Mouse (Mus musculus) midbrain, embryonic 12.5 days (tissue): Measurements from ENCODE around the gene 1700015F17Rik. TPM values are rescaled to one million over a fixed set of nuclear protein-coding genes. Genes with fewer than 3 reads are reported as not detected.

ENCODE experiments used
- ATAC-seq: fragments of 200-750 bp; cut with Nextera tagmentation; 2 replicates; pipeline ENCODE4 v1.8.0; 2017; ENCODE audit warnings: low read depth, moderate TSS enrichment, moderate library complexity; ENCODE audit not compliant: low FRiP score
- H3K27ac ChIP-seq: fragments of 300-500 bp; sonication (generic); replicated peaks from 2 replicates; pipeline ENCODE4 v1.5.1; 2016; ENCODE audit warnings: mild to moderate bottlenecking
- H3K27me3 ChIP-seq: fragments of 300-500 bp; sonication (generic); 2 replicates; pipeline ENCODE4 v1.6.1; 2016; ENCODE audit warnings: mild to moderate bottlenecking
- H3K36me3 ChIP-seq: fragments of 300-500 bp; sonication (generic); 2 replicates; pipeline ENCODE4 v1.6.1; 2016
- H3K4me1 ChIP-seq: fragments of 300-500 bp; sonication (generic); 2 replicates; pipeline ENCODE4 v1.6.1; 2016
- H3K4me2 ChIP-seq: fragments of 300-500 bp; sonication (generic); replicated peaks from 2 replicates; pipeline ENCODE4 v1.6.1; 2016; ENCODE audit warnings: mild to moderate bottlenecking, moderate library complexity
- H3K4me3 ChIP-seq: fragments of 300-500 bp; sonication (generic); 2 replicates; pipeline ENCODE4 v1.5.1; 2016; ENCODE audit warnings: mild to moderate bottlenecking
- H3K9ac ChIP-seq: fragments of 300-500 bp; sonication (generic); replicated peaks from 2 replicates; pipeline ENCODE4 v1.6.1; 2016; ENCODE audit warnings: mild to moderate bottlenecking, moderate library complexity
- H3K9me3 ChIP-seq: fragments of 300-500 bp; sonication (generic); 2 replicates; pipeline ENCODE4 v1.6.1; 2016; ENCODE audit warnings: mild to moderate bottlenecking
- WGBS: fragments of 180-500 bp; shearing (Covaris S2); methylation state at CpG from one replicate; pipeline ENCODE4 v1.1.7; 2016; 5-methylcytosine and 5-hydroxymethylcytosine counted together
- polyA plus RNA-seq: library from polyadenylated mRNA; unstranded; fragments of >200 nt; fragmentation: Nextera tagmentation; extraction: Ambion mirVana; gene quantifications from 2 replicates; pipeline ENCODE4 v1.2.1, GENCODE M21; 2016

Gene 1700015F17Rik
- polyA plus RNA-seq, 1 experiment from 2014 or later = not detected

- Histone ChIP-seq H3K4me3 (no peak overlapping the region), H3K9me3 (no peaks in the 10 kb centered on the region), H3K27ac (no peak overlapping the region), H3K27me3 (no peaks in the 10 kb centered on the region), H3K4me2 (no peak overlapping the region), H3K36me3 (no peaks in the 10 kb centered on the region), H3K9ac (no peak overlapping the region), H3K4me1 (no peaks in the 10 kb centered on the region)
- ATAC-seq = no peak
- WGBS = 80% methylated on average over 2 of the region's 2 CpGs
Observed at GRCm38 (mm10) chr5:5421439-5421838, 57.5 kb downstream of the 1700015F17Rik start.

- WGBS = 90% methylated on average over 9 of the region's 9 CpGs
- no peak for ATAC-seq
- Histone ChIP-seq H3K9ac (no peak within 1 kb of the TSS), H3K36me3 (no peaks in the 10 kb centered on the region), H3K9me3 (no peaks in the 10 kb centered on the region), H3K4me3 (no peak within 1 kb of the TSS), H3K27me3 (no peaks in the 10 kb centered on the region), H3K4me1 (no peaks in the 10 kb centered on the region), H3K4me2 (no peak within 1 kb of the TSS), H3K27ac (no peak within 1 kb of the TSS)
Observed at GRCm38 (mm10) chr5:5419992-5420455, 58.9 kb downstream of the 1700015F17Rik start, which contains the start of gene Cdk14. TSS of gene Cdk14 (minus strand) at chr5:5420312.

GRCm38 (mm10) chr5:5419253-5419652 lies 59.7 kb downstream of the 1700015F17Rik start:
- Histone ChIP-seq H3K4me2 (no peak overlapping the region), H3K36me3 (no peaks in the 10 kb centered on the region), H3K9me3 (no peaks in the 10 kb centered on the region), H3K9ac (no peak overlapping the region), H3K4me1 (no peaks in the 10 kb centered on the region), H3K4me3 (no peak overlapping the region), H3K27me3 (no peaks in the 10 kb centered on the region), H3K27ac (no peak overlapping the region)
- WGBS = 82% methylated on average over 1 of the region's 1 CpGs
- ATAC-seq = no peak

GRCm38 (mm10) chr5:5414835-5415234 lies 64.1 kb downstream of the 1700015F17Rik start:
- Histone ChIP-seq H3K4me1 (no peaks in the 10 kb centered on the region), H3K4me3 (no peak overlapping the region), H3K9me3 (no peaks in the 10 kb centered on the region), H3K36me3 (no peaks in the 10 kb centered on the region), H3K4me2 (no peak overlapping the region), H3K9ac (no peak overlapping the region), H3K27me3 (no peaks in the 10 kb centered on the region), H3K27ac (no peak overlapping the region)
- WGBS = 89% methylated on average over 3 of the region's 3 CpGs
- no peak for ATAC-seq

GRCm38 (mm10) chr5:5411886-5412285 lies 67.1 kb downstream of the 1700015F17Rik start:
- Histone ChIP-seq H3K27me3 (no peaks in the 10 kb centered on the region), H3K9me3 (no peaks in the 10 kb centered on the region), H3K9ac (no peak overlapping the region), H3K4me3 (no peak overlapping the region), H3K4me2 (no peak overlapping the region), H3K27ac (no peak overlapping the region), H3K4me1 (no peaks in the 10 kb centered on the region), H3K36me3 (no peaks in the 10 kb centered on the region)
- 89% methylated on average over 2 of the region's 2 CpGs for WGBS
- ATAC-seq = no peak

- Histone ChIP-seq H3K27me3 (no peaks in the 10 kb centered on the region), H3K36me3 (no peaks in the 10 kb centered on the region), H3K27ac (no peak overlapping the region), H3K9ac (no peak overlapping the region), H3K4me1 (no peaks in the 10 kb centered on the region), H3K9me3 (no peaks in the 10 kb centered on the region), H3K4me3 (no peak overlapping the region), H3K4me2 (no peak overlapping the region)
- 41% methylated on average over 4 of the region's 4 CpGs for WGBS
- ATAC-seq = no peak
Observed at GRCm38 (mm10) chr5:5401986-5402385, 77.0 kb downstream of the 1700015F17Rik start.

GRCm38 (mm10) chr5:5392786-5393185 lies 86.2 kb downstream of the 1700015F17Rik start:
- Histone ChIP-seq H3K27me3 (no peaks in the 10 kb centered on the region), H3K9me3 (no peaks in the 10 kb centered on the region), H3K4me3 (no peak overlapping the region), H3K4me2 (no peak overlapping the region), H3K27ac (no peak overlapping the region), H3K9ac (no peak overlapping the region), H3K4me1 (no peaks in the 10 kb centered on the region), H3K36me3 (no peaks in the 10 kb centered on the region)
- 53% methylated on average over 3 of the region's 3 CpGs for WGBS
- ATAC-seq = no peak

Other genes starting within 250 kb of the 1700015F17Rik start
- 33.5 and 38.1 TPM in 2 replicates for gene Cdk14, start 58.8 kb downstream of the 1700015F17Rik start, polyA plus RNA-seq
- gene Cldn12, start 35.8 kb upstream of the 1700015F17Rik start, polyA plus RNA-seq = 27.6 and 28.6 TPM in 2 replicates
- 33.2 and 33.6 TPM in 2 replicates for gene Gtpbp10, start 80.4 kb upstream of the 1700015F17Rik start, polyA plus RNA-seq
- gene Gm8773, start 94.7 kb upstream of the 1700015F17Rik start, polyA plus RNA-seq = 4.9 and 5.1 TPM in 2 replicates
- gene Cfap69, start 185.1 kb upstream of the 1700015F17Rik start, polyA plus RNA-seq = 5.8 and 8.7 TPM in 2 replicates
- 6.6 and 7.7 TPM in 2 replicates for gene Steap2, start 215.4 kb upstream of the 1700015F17Rik start, polyA plus RNA-seq